18 mouse cellular contexts compared by ENCODE assay signal in genomic region chr4:117830801-117831200, GRCm38 (mm10). TPM values are rescaled to one million over a fixed set of nuclear protein-coding genes. Genes with fewer than 3 reads are reported as not detected.
DNase-seq lines count a peak whose midpoint lies in the region; ATAC-seq and TF ChIP-seq lines count a peak whose summit lies in the region.
"Had no signal": no experiment of that assay in that cellular context is flagged by ENCODE, and none has a peak within 500 bp of the region (broad histone marks: within the 10 kb centered on the region; RNA-seq: fewer than 3 reads in every experiment).

No protein-coding gene starts in this region.

- TF ChIP-seq EP300 in MEL (IDR thresholded peaks at IDR 0.05; ENCODE audit: low read depth in 1 of 2, low read length in 2 of 2), result no peak

- peak overlapping the region; percentile 65 for H3K27ac ChIP-seq in heart, embryonic 13.5 days (replicated peaks)
- H3K27ac ChIP-seq in MEL (ENCODE audit: control insufficient read depth, low read depth, low read length), result no peak overlapping the region
- H3K27ac ChIP-seq in liver, embryonic 16.5 days (ENCODE audit: low read length), result peak overlapping the region; percentile 100
- H3K27ac ChIP-seq: forebrain, embryonic 13.5 days; hindbrain, embryonic 13.5 days; limb, embryonic 10.5 days had no signal

- H3K79me2 ChIP-seq in MEL (ENCODE audit: control insufficient read depth, insufficient read depth, low read length, poor library complexity), result peaks cover under 1% of the 10 kb centered on the region; the same call in 1 of the 2 replicates

- ATAC-seq in erythroblast, adult 5-6 weeks (replicated peaks; ENCODE audit: low FRiP score, poor library complexity, severe bottlenecking), result no peak
- ATAC-seq in heart, embryonic 13.5 days (ENCODE audit: extremely low read depth, insufficient number of reproducible peaks, low FRiP score, low TSS enrichment), result no peak
- no peak for ATAC-seq in liver, embryonic 16.5 days (ENCODE audit: low read depth)
- ATAC-seq: CD4-positive, CD25-positive, alpha-beta regulatory T cell, adult 4 months; forebrain, embryonic 13.5 days had no signal

- peak overlapping the region; percentile 97 for H3K4me2 ChIP-seq in heart, embryonic 13.5 days
- peak overlapping the region; percentile 96 for H3K4me2 ChIP-seq in liver, embryonic 16.5 days (ENCODE audit: low read depth, low read length)
- H3K4me2 ChIP-seq: forebrain, embryonic 13.5 days; hindbrain, embryonic 13.5 days had no signal

- TF ChIP-seq RAD21 in MEL (IDR thresholded peaks at IDR 0.05; ENCODE audit: low read depth, low read length), result no peak

- TF ChIP-seq POLR2A in MEL (IDR thresholded peaks at IDR 0.05; ENCODE audit: control insufficient read depth in 1 of 2, insufficient read depth in 1 of 2, low read depth in 1 of 2, low read length in 2 of 2, poor library complexity in 1 of 2), result no peak

- no peak for DNase-seq in heart, postnatal 4 days
- DNase-seq in MEL (ENCODE audit: low read depth, low spot score), result peak; percentile 19
- no peak for DNase-seq in right cerebral cortex, postnatal 10 days (ENCODE audit: low spot score in 2 of 2)
- DNase-seq: cerebellum, adult 11-12 months; cerebellum, postnatal 14 days; kidney, postnatal 36 days; lung, postnatal 14 days; right cerebral cortex, postnatal 4 days; thymus, postnatal 14 days had no signal

- WGBS in heart, embryonic 13.5 days, result 82% methylated on average over 9 of the region's 9 CpGs
- WGBS in liver, embryonic 16.5 days (ENCODE audit: insufficient replicate concordance), result 68% methylated on average over 9 of the region's 9 CpGs

- peaks cover 34% of the 10 kb centered on the region for H3K27me3 ChIP-seq in erythroblast, embryonic 14.5 days (ENCODE audit: control insufficient read depth)
- H3K27me3 ChIP-seq in heart, embryonic 13.5 days (replicated peaks), result peaks cover 3% of the 10 kb centered on the region
- H3K27me3 ChIP-seq in MEL (ENCODE audit: control insufficient read depth in 1 of 2, insufficient read depth in 2 of 2, low read length in 2 of 2), result no peaks in the 10 kb centered on the region
- H3K27me3 ChIP-seq in liver, embryonic 16.5 days (ENCODE audit: control insufficient read depth, insufficient read depth, low read depth, low read length), result peaks cover 17% of the 10 kb centered on the region
- H3K27me3 ChIP-seq: forebrain, embryonic 13.5 days had no signal

- no peak overlapping the region for H3K9ac ChIP-seq in heart, embryonic 13.5 days
- no peak overlapping the region for H3K9ac ChIP-seq in MEL (ENCODE audit: control insufficient read depth, low read depth, low read length, poor library complexity, severe bottlenecking)
- H3K9ac ChIP-seq in liver, embryonic 16.5 days (ENCODE audit: low read depth, low read length), result peak overlapping the region; percentile 99
- H3K9ac ChIP-seq: forebrain, embryonic 13.5 days had no signal

- H3K36me3 ChIP-seq in erythroblast, embryonic 14.5 days (ENCODE audit: control insufficient read depth), result peaks cover 19% of the 10 kb centered on the region
- H3K36me3 ChIP-seq in heart, embryonic 13.5 days, result no peaks in the 10 kb centered on the region
- H3K36me3 ChIP-seq in MEL (ENCODE audit: control insufficient read depth in 1 of 2, insufficient read depth in 2 of 2, low read length in 2 of 2), result peaks cover 0 to 39% of the 10 kb centered on the region in 2 experiments; a peak in 2 of 4 replicates
- H3K36me3 ChIP-seq in liver, embryonic 16.5 days (ENCODE audit: control insufficient read depth, insufficient read depth), result no peaks in the 10 kb centered on the region
- H3K36me3 ChIP-seq: hindbrain, embryonic 13.5 days; limb, embryonic 10.5 days had no signal

- TF ChIP-seq CTCF in MEL (IDR thresholded peaks at IDR 0.05 in 2 of 3, conservative IDR thresholded peaks at IDR 0.05 in 1 of 3; ENCODE audit: control insufficient read depth in 1 of 3, insufficient read depth in 1 of 3, low read depth in 2 of 3, low read length in 3 of 3, poor library complexity in 1 of 3, severe bottlenecking in 1 of 3), result no peak

- H3K4me1 ChIP-seq in erythroblast, embryonic 14.5 days (ENCODE audit: control insufficient read depth), result peaks cover 72% of the 10 kb centered on the region
- peaks cover 45% of the 10 kb centered on the region for H3K4me1 ChIP-seq in heart, embryonic 13.5 days
- peaks cover 42 to 52% of the 10 kb centered on the region in 2 experiments for H3K4me1 ChIP-seq in MEL (ENCODE audit: control insufficient read depth in 1 of 2, insufficient read depth in 2 of 2, low read length in 2 of 2)
- peaks cover 66% of the 10 kb centered on the region for H3K4me1 ChIP-seq in liver, embryonic 16.5 days (ENCODE audit: control insufficient read depth, low read depth, low read length)

- no peaks in the 10 kb centered on the region for H3K9me3 ChIP-seq in erythroblast, embryonic 14.5 days (ENCODE audit: control insufficient read depth, low read length)
- no peaks in the 10 kb centered on the region for H3K9me3 ChIP-seq in heart, embryonic 13.5 days
- H3K9me3 ChIP-seq in MEL (replicated peaks; ENCODE audit: insufficient read depth, low read length), result no peaks in the 10 kb centered on the region
- no peaks in the 10 kb centered on the region for H3K9me3 ChIP-seq in liver, embryonic 16.5 days (replicated peaks; ENCODE audit: control insufficient read depth, low read length)
- H3K9me3 ChIP-seq: forebrain, embryonic 13.5 days; hindbrain, embryonic 13.5 days; limb, embryonic 10.5 days had no signal

- H3K4me3 ChIP-seq in erythroblast, embryonic 14.5 days (replicated peaks), result peak overlapping the region; percentile 61
- H3K4me3 ChIP-seq in heart, embryonic 13.5 days, result no peak overlapping the region
- no peak overlapping the region for H3K4me3 ChIP-seq in MEL (ENCODE audit: control insufficient read depth in 1 of 2, insufficient read depth in 1 of 2, low read depth in 2 of 2, low read length in 2 of 2)
- peak overlapping the region; percentile 34 for H3K4me3 ChIP-seq in liver, embryonic 16.5 days (ENCODE audit: low read depth, low read length)
- H3K4me3 ChIP-seq: forebrain, embryonic 13.5 days; hindbrain, embryonic 13.5 days; limb, embryonic 10.5 days had no signal

TF ChIP-seq in MEL, 35 proteins besides CTCF, POLR2A, EP300 and RAD21:
- TF ChIP-seq POLR2AphosphoS2 (IDR thresholded peaks at IDR 0.05; ENCODE audit: low read length) (no peak), USF1 (IDR thresholded peaks at IDR 0.05; ENCODE audit: low read depth, low read length) (no peak), RCOR1 (IDR thresholded peaks at IDR 0.05; ENCODE audit: low read depth, low read length) (no peak), NELFE (IDR thresholded peaks at IDR 0.05; ENCODE audit: low read depth, low read length) (no peak), MAZ (IDR thresholded peaks at IDR 0.05; ENCODE audit: low read depth, low read length) (no peak)

RNA-seq across cellular contexts. Expression of gene Slc6a9, which starts 3.5 kb away (rescaled TPM):
- polyA plus RNA-seq in erythroblast, embryonic 14.5 days (2012), result 82.3 and 94.8 TPM in 2 replicates
- total RNA-seq in erythroblast, adult 5-6 weeks (2015; ENCODE audit: low replicate concordance), result 161 and 176 TPM in 2 replicates
- total RNA-seq in erythroblast, adult 5-6 weeks (2017; ENCODE audit: low replicate concordance), result 245 and 274 TPM in 2 replicates
- polyA plus RNA-seq in heart, embryonic 13.5 days (2015; fragmentation: Nextera tagmentation; extraction: Ambion mirVana), result 8.4 and 10.6 TPM in 2 replicates
- 1 to 10 TPM; 3.2 to 4.1 TPM for total RNA-seq in heart, postnatal 4 days (2021)
- 3.2 and 8.3 TPM in 2 replicates for total RNA-seq in MEL (2012; rRNA removed)
- 10 to 100 TPM in 1 of 2 experiments, not detected in 1; 21.2 TPM for polyA plus RNA-seq in MEL (2012; ENCODE audit: insufficient read depth in 1 of 2, insufficient read length in 2 of 2, low read depth in 1 of 2, low replicate concordance in 2 of 2, missing spikeins in 1 of 2)
- polyA plus RNA-seq in liver, embryonic 16.5 days (2015; fragmentation: Nextera tagmentation; extraction: Ambion mirVana), result 46.7 and 53.7 TPM in 2 replicates

RNA-seq across cellular contexts. Expression of gene Ccdc24, which starts 41.6 kb away (rescaled TPM):
- 0.06 and 0.07 TPM in 2 replicates for polyA plus RNA-seq in erythroblast, embryonic 14.5 days (2012)
- total RNA-seq in erythroblast, adult 5-6 weeks (2015; ENCODE audit: low replicate concordance), result not detected in 2 replicates
- total RNA-seq in erythroblast, adult 5-6 weeks (2017; ENCODE audit: low replicate concordance), result 0.43 and 5.3 TPM in 2 replicates
- 0.74 and 1.1 TPM in 2 replicates for polyA plus RNA-seq in heart, embryonic 13.5 days (2015; fragmentation: Nextera tagmentation; extraction: Ambion mirVana)
- 1 to 10 TPM in 1 of 2 experiments, under 1 TPM in 1; 0.59 to 1.1 TPM for total RNA-seq in heart, postnatal 4 days (2021)
- total RNA-seq in MEL (2012; rRNA removed), result 0.19 and 0.56 TPM in 2 replicates
- polyA plus RNA-seq in MEL (2012; ENCODE audit: insufficient read depth in 1 of 2, insufficient read length in 2 of 2, low read depth in 1 of 2, low replicate concordance in 2 of 2, missing spikeins in 1 of 2), result under 1 TPM in 1 of 2 experiments, not detected in 1; 0.36 TPM
- 0.88 and 1.1 TPM in 2 replicates for polyA plus RNA-seq in liver, embryonic 16.5 days (2015; fragmentation: Nextera tagmentation; extraction: Ambion mirVana)
- total RNA-seq: megakaryocyte-erythroid progenitor cell, adult 5-6 weeks had no signal
- polyA plus RNA-seq: CD4-positive, CD25-positive, alpha-beta regulatory T cell, adult 4 months had no signal

RNA-seq across cellular contexts. Expression of gene B4galt2, which starts 52.5 kb away (rescaled TPM):
- polyA plus RNA-seq in erythroblast, embryonic 14.5 days (2012), result 0.23 and 0.25 TPM in 2 replicates
- 0.19 TPM in 1 of 2 replicates, not detected in the other for total RNA-seq in erythroblast, adult 5-6 weeks (2015; ENCODE audit: low replicate concordance)
- total RNA-seq in erythroblast, adult 5-6 weeks (2017; ENCODE audit: low replicate concordance), result 0.14 TPM in 1 of 2 replicates, not detected in the other
- polyA plus RNA-seq in heart, embryonic 13.5 days (2015; fragmentation: Nextera tagmentation; extraction: Ambion mirVana), result 13.5 and 13.9 TPM in 2 replicates
- total RNA-seq in heart, postnatal 4 days (2021), result 10 to 100 TPM; 19.5 to 21.9 TPM
- 0.08 TPM in 1 of 2 replicates, not detected in the other for total RNA-seq in MEL (2012; rRNA removed)
- under 1 TPM in 1 of 2 experiments, not detected in 1; 0.19 TPM for polyA plus RNA-seq in MEL (2012; ENCODE audit: insufficient read depth in 1 of 2, insufficient read length in 2 of 2, low read depth in 1 of 2, low replicate concordance in 2 of 2, missing spikeins in 1 of 2)
- polyA plus RNA-seq in liver, embryonic 16.5 days (2015; fragmentation: Nextera tagmentation; extraction: Ambion mirVana), result 0.76 and 1.3 TPM in 2 replicates
- total RNA-seq: megakaryocyte-erythroid progenitor cell, adult 5-6 weeks had no signal
- polyA plus RNA-seq: CD4-positive, CD25-positive, alpha-beta regulatory T cell, adult 4 months had no signal

RNA-seq across cellular contexts. Expression of gene Atp6v0b, which starts 56.3 kb away (rescaled TPM):
- 37.5 and 76.2 TPM in 2 replicates for polyA plus RNA-seq in erythroblast, embryonic 14.5 days (2012)
- total RNA-seq in erythroblast, adult 5-6 weeks (2015; ENCODE audit: low replicate concordance), result 214 and 246 TPM in 2 replicates
- 60.4 and 72.2 TPM in 2 replicates for total RNA-seq in erythroblast, adult 5-6 weeks (2017; ENCODE audit: low replicate concordance)
- polyA plus RNA-seq in heart, embryonic 13.5 days (2015; fragmentation: Nextera tagmentation; extraction: Ambion mirVana), result 188 and 220 TPM in 2 replicates
- 100 to 1,000 TPM; 115 to 126 TPM for total RNA-seq in heart, postnatal 4 days (2021)
- total RNA-seq in MEL (2012; rRNA removed), result 227 and 286 TPM in 2 replicates
- 100 to 1,000 TPM in 1 of 2 experiments, not detected in 1; 343 TPM for polyA plus RNA-seq in MEL (2012; ENCODE audit: insufficient read depth in 1 of 2, insufficient read length in 2 of 2, low read depth in 1 of 2, low replicate concordance in 2 of 2, missing spikeins in 1 of 2)
- polyA plus RNA-seq in liver, embryonic 16.5 days (2015; fragmentation: Nextera tagmentation; extraction: Ambion mirVana), result 160 and 165 TPM in 2 replicates

Comparison
In these comparisons a context has a peak if more than half of its experiments do, and no peak if none do; other contexts are left out.
1. H3K4me3 ChIP-seq: peak in erythroblast, embryonic 14.5 days (single experiment) and liver, embryonic 16.5 days (single experiment); none in heart, embryonic 13.5 days (single experiment) and MEL (0 of 2).